Mouse (Mus musculus): Measurements from ENCODE around the gene Manba. TPM values are rescaled to one million over a fixed set of nuclear protein-coding genes. Genes with fewer than 3 reads are reported as not detected.
A peak's percentile ranks its signal among the peaks of the same experiment; 100 is the strongest.

Manba gene
- total and polyA plus RNA-seq, 3 experiments = 30.9 to 35.2 (median 31.5) TPM

- Histone ChIP-seq H3K79me2 (replicated peaks; ENCODE audit: control insufficient read depth, extremely low read depth, insufficient read depth, poor library complexity, severe bottlenecking) (peaks cover 49% of the 10 kb centered on the region), H3K9me3 (replicated peaks; ENCODE audit: low read length) (no peaks in the 10 kb centered on the region), H3K4me3 (replicated peaks in 1 of 3; ENCODE audit: low read depth in 2 of 3, low read length in 2 of 3, poor library complexity in 1 of 3) (peak overlapping the region; percentile 81 to 94 (median 83)), H3K27ac (ENCODE audit: insufficient read depth, low read depth) (no peak overlapping the region), H3K4me1 (ENCODE audit: control insufficient read depth in 1 of 2, insufficient read depth in 2 of 2) (peaks cover 0 to 57% of the 10 kb centered on the region in 2 experiments; a peak in 2 of 4 replicates), H3K9ac (ENCODE audit: insufficient read depth, low read depth) (peak overlapping the region; percentile 98), H3K36me3 (replicated peaks in 1 of 2; ENCODE audit: control insufficient read depth in 1 of 2, insufficient read depth in 1 of 2, low read length in 1 of 2) (peaks cover 9 to 58% of the 10 kb centered on the region in 2 experiments), H3K4me2 (ENCODE audit: insufficient read depth, low read depth, poor library complexity, severe bottlenecking) (peak overlapping the region; percentile 38), H3K27me3 (replicated peaks) (no peaks in the 10 kb centered on the region)
- dilution Hi-C loops (cut with MboI; ENCODE audit: extremely low pct_ligation_motif_present, extremely low pct_unique_long_range_greater_than_20kb, low sequenced_read_pairs) (no loop called here), in situ Hi-C loops (cut with MboI; ENCODE audit: low pct_ligation_motif_present, low pct_unique_long_range_greater_than_20kb, low sequenced_read_pairs) (no loop called here)
- no peak for TF ChIP-seq MAZ (IDR thresholded peaks at IDR 0.05; ENCODE audit: low read depth, low read length)
- TF ChIP-seq TCF12 (IDR thresholded peaks at IDR 0.05; ENCODE audit: low read depth, low read length) = no peak
- TF ChIP-seq GABPA (IDR thresholded peaks at IDR 0.05; ENCODE audit: insufficient replicate concordance, low read depth, low read length) = no peak
- no peak for DNase-seq (ENCODE audit: extremely low read depth)
Observed at GRCm38 (mm10) chr3:135440621-135441020, 44.8 kb upstream of the Manba start.

- H3K9ac ChIP-seq (ENCODE audit: insufficient read depth, low read depth) = no peak overlapping the region
- DNase-seq (ENCODE audit: extremely low read depth) = no peak
- H3K4me2 ChIP-seq (ENCODE audit: insufficient read depth, low read depth, poor library complexity, severe bottlenecking) = peak overlapping the region; percentile 38; the same call in 1 of the 2 replicates
- H3K9me3 ChIP-seq (replicated peaks; ENCODE audit: low read length) = no peaks in the 10 kb centered on the region
- dilution Hi-C loops (cut with MboI; ENCODE audit: extremely low pct_ligation_motif_present, extremely low pct_unique_long_range_greater_than_20kb, low sequenced_read_pairs) (no loop called here), in situ Hi-C loops (cut with MboI; ENCODE audit: low pct_ligation_motif_present, low pct_unique_long_range_greater_than_20kb, low sequenced_read_pairs) (no loop called here)
- peaks cover 71% of the 10 kb centered on the region for H3K79me2 ChIP-seq (replicated peaks; ENCODE audit: control insufficient read depth, extremely low read depth, insufficient read depth, poor library complexity, severe bottlenecking)
- TF ChIP-seq USF1 (IDR thresholded peaks at IDR 0.05; ENCODE audit: low read depth, low read length) (no peak), NELFE (IDR thresholded peaks at IDR 0.05; ENCODE audit: low read depth, low read length) (no peak), ELF1 (IDR thresholded peaks at IDR 0.05; ENCODE audit: low read depth, low read length) (no peak), POLR2AphosphoS2 (IDR thresholded peaks at IDR 0.05; ENCODE audit: low read depth, low read length) (peak; percentile 13; the same call in 1 of the 2 replicates), E2F4 (IDR thresholded peaks at IDR 0.05; ENCODE audit: insufficient replicate concordance, low read depth, low read length) (0 out of 2 replicates have a peak, but pooled peaks have one; percentile 35), CTCF (conservative IDR thresholded peaks at IDR 0.05 in 1 of 2, IDR thresholded peaks at IDR 0.05 in 1 of 2; ENCODE audit: low read depth in 2 of 2, low read length in 2 of 2) (no peak), MYC (IDR thresholded peaks at IDR 0.05; ENCODE audit: low read depth, low read length) (0 out of 2 replicates have a peak, but pooled peaks have one; percentile 18), ZMIZ1 (IDR thresholded peaks at IDR 0.05; ENCODE audit: low read depth, low read length) (peak; percentile 49; the same call in 1 of the 2 replicates), CHD1 (IDR thresholded peaks at IDR 0.05; ENCODE audit: low read depth, low read length) (peak; percentile 58; the same call in 1 of the 2 replicates), TCF12 (IDR thresholded peaks at IDR 0.05; ENCODE audit: low read depth, low read length) (no peak), MEF2A (IDR thresholded peaks at IDR 0.05; ENCODE audit: borderline replicate concordance, low read depth, low read length) (0 out of 2 replicates have a peak, but pooled peaks have one; percentile 26), MAZ (IDR thresholded peaks at IDR 0.05; ENCODE audit: low read depth, low read length) (0 out of 2 replicates have a peak, but pooled peaks have one; percentile 33)
- H3K27me3 ChIP-seq (replicated peaks) = no peaks in the 10 kb centered on the region
- peaks cover 15 to 91% of the 10 kb centered on the region in 2 experiments for H3K36me3 ChIP-seq (replicated peaks in 1 of 2; ENCODE audit: control insufficient read depth in 1 of 2, insufficient read depth in 1 of 2, low read length in 1 of 2)
- H3K27ac ChIP-seq (ENCODE audit: insufficient read depth, low read depth) = no peak overlapping the region
- H3K4me1 ChIP-seq (ENCODE audit: control insufficient read depth in 1 of 2, insufficient read depth in 2 of 2) = peaks cover 0 to 75% of the 10 kb centered on the region in 2 experiments; a peak in 2 of 4 replicates
- no peak overlapping the region for H3K4me3 ChIP-seq (replicated peaks in 1 of 3; ENCODE audit: low read depth in 2 of 3, low read length in 2 of 3, poor library complexity in 1 of 3)
Observed at GRCm38 (mm10) chr3:135444930-135445329, 40.5 kb upstream of the Manba start.

All from CH12.LX (cell line).